Mouse (Mus musculus) spleen, adult 2 months (tissue): ENCODE measurements around the gene Gm10663.

Experiments used
- CTCF ChIP-seq: fragments of 200-500 bp; IDR thresholded peaks from 2 replicates; pipeline ENCODE4 v1.5.1; 2011; ENCODE audit warnings: mild to moderate bottlenecking, inconsistent platforms; ENCODE audit not compliant: insufficient read depth, insufficient read length, insufficient replicate concordance; ENCODE audit errors: extremely low read depth
- POLR2A ChIP-seq: fragments of 200-500 bp; IDR thresholded peaks from 2 replicates; pipeline ENCODE4 v1.6.1; 2011; ENCODE audit warnings: low read depth, low read length, inconsistent platforms

GRCm38 (mm10) chr8:65070996-65071395, 3.8 kb upstream of the Gm10663 start:
- no peak for TF ChIP-seq CTCF
- no peak for TF ChIP-seq POLR2A
